Mouse (Mus musculus): ENCODE measurements around the gene Slc38a1.
"Not testable (repeated sequence)": the region's sequence is repeated elsewhere in the genome, so short reads cannot be mapped to it uniquely, and the experiment has no call there.

Slc38a1 gene

GRCm38 (mm10) chr15:96657576-96658274 lies 15.0 kb upstream of the Slc38a1 start:
- no peak for DNase-seq

GRCm38 (mm10) chr15:96655514-96655913 lies 12.8 kb upstream of the Slc38a1 start:
- no peak for DNase-seq

- DNase-seq, result peak; percentile 16 to 20
These were observed 12.0 kb upstream of the Slc38a1 start for GRCm38 (mm10) chr15:96654714-96655113.

GRCm38 (mm10) chr15:96653011-96653410 lies 10.3 kb upstream of the Slc38a1 start:
- no peak for DNase-seq

- no peak for DNase-seq
These were observed 9.8 kb upstream of the Slc38a1 start for GRCm38 (mm10) chr15:96652531-96652930.

GRCm38 (mm10) chr15:96647376-96647775 lies 4.7 kb upstream of the Slc38a1 start:
- DNase-seq, result no peak

- DNase-seq, result peak in 1 of 2 experiments; percentile 10
These were observed 785 bp downstream of the Slc38a1 start for GRCm38 (mm10) chr15:96641821-96642435.

- DNase-seq, result peak in 1 of 2 experiments; percentile 55
These were observed 1.4 kb downstream of the Slc38a1 start for GRCm38 (mm10) chr15:96641111-96641820.

- no peak for DNase-seq
These were observed 2.3 kb downstream of the Slc38a1 start for GRCm38 (mm10) chr15:96640291-96640985.

- DNase-seq, result no peak
These were observed 3.1 kb downstream of the Slc38a1 start for GRCm38 (mm10) chr15:96639630-96640029.

- no peak for DNase-seq
These were observed 4.1 kb downstream of the Slc38a1 start for GRCm38 (mm10) chr15:96638656-96639055.

GRCm38 (mm10) chr15:96638173-96638572 lies 4.5 kb downstream of the Slc38a1 start:
- no peak for DNase-seq

GRCm38 (mm10) chr15:96634670-96635405 lies 7.9 kb downstream of the Slc38a1 start:
- DNase-seq, result no peak

- no peak for DNase-seq
These were observed 10.5 kb downstream of the Slc38a1 start for GRCm38 (mm10) chr15:96632201-96632600.

- DNase-seq, result no peak
These were observed 11.5 kb downstream of the Slc38a1 start for GRCm38 (mm10) chr15:96631107-96631718.

GRCm38 (mm10) chr15:96628256-96628655 lies 14.5 kb downstream of the Slc38a1 start:
- DNase-seq, result no peak

GRCm38 (mm10) chr15:96626871-96627270 lies 15.8 kb downstream of the Slc38a1 start:
- DNase-seq, result no peak

GRCm38 (mm10) chr15:96625012-96625411 lies 17.7 kb downstream of the Slc38a1 start:
- DNase-seq, result not testable (repeated sequence)

- DNase-seq, result no peak
These were observed 20.3 kb downstream of the Slc38a1 start for GRCm38 (mm10) chr15:96622376-96622775.

- no peak for DNase-seq
These were observed 21.0 kb downstream of the Slc38a1 start for GRCm38 (mm10) chr15:96621686-96622085.

GRCm38 (mm10) chr15:96617555-96617954 lies 25.2 kb downstream of the Slc38a1 start:
- DNase-seq, result no peak

- DNase-seq, result no peak
These were observed 34.0 kb downstream of the Slc38a1 start for GRCm38 (mm10) chr15:96608671-96609070.
